Mouse (Mus musculus): Measurements from ENCODE around the gene Dio3.

- no peak for TF ChIP-seq POLR2A (IDR thresholded peaks at IDR 0.05; ENCODE audit: borderline replicate concordance, extremely low read depth, insufficient read depth, insufficient read length, poor library complexity, severe bottlenecking)
- TF ChIP-seq CTCF (IDR thresholded peaks at IDR 0.05; ENCODE audit: borderline replicate concordance, extremely low read depth, insufficient read depth, insufficient read length): no peak
Measured at GRCm38 (mm10) chr12:110230767-110231166, 48.1 kb upstream of the Dio3 start.

Data from brain, embryonic 14.5 days (tissue).